Mouse (Mus musculus) adrenal gland, postnatal 14 days (tissue): ENCODE data around the gene Sox8. TPM values are rescaled to one million over a fixed set of nuclear protein-coding genes. Genes with fewer than 3 reads are reported as not detected.

Experiments used
- DNase-seq: peaks from one replicate; pipeline ENCODE4 v3.0.0; 2021; ENCODE audit warnings: mixed read lengths
- total RNA-seq: library from RNA; stranded (reverse); gene quantifications from 2 replicates; pipeline ENCODE4 v1.2.3, GENCODE M21; 2021

Gene Sox8
- total RNA-seq, 1 experiment from 2014 or later = 1.4 TPM

DNA sequence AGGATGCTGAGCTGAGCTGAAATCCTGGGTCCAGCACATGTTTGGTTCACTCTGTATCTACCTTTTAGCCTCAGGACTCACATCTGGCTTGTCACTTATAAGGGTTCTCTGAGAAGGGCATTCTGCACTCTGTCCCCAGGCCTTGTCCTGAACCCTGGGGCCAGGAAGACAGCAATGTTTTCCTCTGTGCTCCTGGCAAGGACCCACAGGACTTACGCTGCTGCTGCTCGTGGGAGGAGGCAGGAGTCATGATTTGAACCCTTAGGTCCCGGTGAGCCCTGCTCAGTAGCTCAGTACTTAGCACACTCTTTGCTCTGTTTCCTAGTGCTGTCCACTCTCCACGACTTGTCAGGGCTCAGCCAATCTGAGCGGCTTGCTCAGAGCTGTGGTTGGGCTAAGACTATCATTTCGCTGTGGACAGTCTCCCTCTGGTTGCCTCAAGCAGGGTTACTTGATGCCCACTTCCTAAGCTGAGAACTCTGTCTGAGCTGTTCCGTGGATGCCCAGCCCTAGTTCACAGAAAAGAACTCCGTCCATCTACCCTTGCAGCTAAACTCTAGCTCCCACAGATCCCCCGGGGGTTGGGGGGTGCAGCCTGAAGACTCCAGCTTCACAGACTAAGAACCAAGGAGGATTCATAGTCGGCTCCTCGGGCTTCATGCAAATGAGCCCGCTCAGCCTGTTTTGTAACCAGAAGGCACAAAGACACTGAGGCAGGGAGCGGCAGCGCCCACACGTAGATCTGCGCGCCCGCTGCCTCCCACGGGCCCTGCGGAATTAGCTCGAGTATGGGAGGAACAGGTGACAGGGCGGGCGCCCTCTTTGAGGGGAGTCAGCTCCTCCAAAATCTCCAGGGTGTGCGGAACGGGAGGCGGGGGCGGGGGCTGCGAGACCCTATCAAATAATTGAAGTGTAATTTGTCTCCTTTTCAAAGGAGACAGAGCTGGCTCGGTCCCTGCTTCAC lies 14.5 kb downstream of the Sox8 start:
- DNase-seq = no peak

DNA sequence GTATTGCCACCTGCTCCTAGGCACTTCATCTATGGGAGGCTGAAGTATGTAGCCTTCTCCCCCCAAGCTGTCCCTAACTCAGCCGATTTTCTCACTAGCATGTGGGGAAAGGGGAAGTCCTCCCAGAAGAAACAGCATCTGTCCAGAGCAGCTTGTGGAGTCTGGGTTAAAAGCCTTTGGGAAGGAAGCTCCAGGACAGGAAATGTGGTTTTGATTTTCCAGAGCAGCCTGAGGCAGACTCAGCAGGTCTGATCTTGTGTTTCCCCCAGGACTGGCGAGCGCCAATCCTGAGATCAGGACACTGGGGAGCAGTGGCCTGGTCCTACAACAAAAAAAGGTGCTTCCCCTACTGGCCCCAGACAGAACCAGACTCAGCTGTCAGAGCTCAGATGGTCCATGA lies 15.3 kb downstream of the Sox8 start:
- no peak for DNase-seq

DNA sequence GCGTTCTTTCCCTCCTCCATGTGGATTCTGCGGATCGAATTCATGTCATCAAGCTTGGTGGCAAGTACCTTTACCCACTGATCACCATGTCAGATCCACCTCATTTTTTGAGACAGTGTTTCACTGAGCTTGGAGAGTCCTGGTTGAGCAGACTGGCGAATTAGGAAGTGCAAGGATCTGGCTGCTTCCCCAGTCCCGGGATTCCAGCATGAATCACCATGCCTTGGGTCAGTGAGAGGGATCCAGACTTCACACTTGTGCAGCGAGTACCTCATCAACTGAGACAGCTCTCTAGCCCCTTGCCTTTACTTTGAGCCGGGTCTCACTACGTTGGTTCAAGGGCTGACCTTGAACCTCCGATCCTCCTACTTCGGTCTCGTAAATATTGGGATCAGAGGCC lies 19.2 kb downstream of the Sox8 start:
- peak; percentile 39 for DNase-seq

DNA sequence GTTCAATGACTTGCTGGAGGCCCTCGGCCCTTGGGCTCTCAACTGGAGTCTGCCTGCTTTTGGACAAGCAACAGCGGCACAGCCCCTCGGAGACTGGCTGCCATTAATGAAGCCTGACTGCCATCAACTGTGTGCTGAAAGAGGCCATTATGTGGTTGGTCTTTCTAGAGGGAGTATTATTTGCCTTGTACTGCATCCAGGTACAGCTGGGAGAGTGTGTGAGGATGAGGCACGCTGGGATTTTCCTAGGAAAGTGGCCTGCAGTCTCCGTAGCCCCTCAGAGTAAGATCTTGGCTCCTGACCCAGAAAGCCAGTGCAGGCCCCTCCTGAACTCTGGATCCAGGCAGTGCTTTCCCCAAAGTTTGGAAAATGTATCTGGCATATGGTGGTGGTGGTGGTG lies 20.5 kb downstream of the Sox8 start:
- no peak for DNase-seq

DNA sequence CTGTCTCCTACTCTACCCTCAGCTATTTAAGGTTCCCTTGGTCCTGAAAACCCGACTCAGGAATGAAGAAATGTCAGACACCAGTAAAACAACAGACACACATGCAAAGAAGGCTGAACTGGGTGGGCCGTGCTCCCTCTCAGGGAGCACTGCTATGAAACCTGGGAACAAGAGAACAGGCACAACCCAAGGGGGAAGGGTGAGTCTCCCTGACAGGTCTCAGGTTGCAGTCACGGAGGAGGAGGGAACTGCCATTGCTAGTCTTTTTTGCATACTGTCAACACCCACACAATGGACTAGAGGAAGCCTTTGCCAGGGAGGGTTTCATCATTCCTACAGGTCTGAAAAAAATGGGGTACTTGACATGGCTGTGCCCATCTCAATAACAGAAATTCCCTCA lies 23.5 kb downstream of the Sox8 start:
- DNase-seq = no peak

DNA sequence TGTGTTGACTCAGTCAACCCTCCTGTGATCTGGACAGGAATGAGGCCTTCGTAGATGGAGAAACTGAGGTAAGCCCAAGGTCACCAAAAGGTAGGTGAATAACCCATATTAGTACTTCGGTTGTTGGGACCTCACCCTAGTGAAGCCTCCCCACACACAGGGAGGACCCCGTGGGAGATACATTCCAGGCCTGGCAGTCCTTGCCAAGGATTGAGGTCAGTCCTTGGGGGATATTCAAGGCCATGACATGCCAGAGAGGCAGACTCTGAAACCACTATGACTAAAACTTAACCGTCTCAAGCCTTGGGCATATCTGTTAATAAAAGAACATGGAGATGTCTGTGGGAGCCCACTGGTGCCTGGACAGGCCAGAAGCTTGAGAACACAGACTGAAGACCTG lies 28.7 kb downstream of the Sox8 start:
- peak; percentile 23 for DNase-seq

DNA sequence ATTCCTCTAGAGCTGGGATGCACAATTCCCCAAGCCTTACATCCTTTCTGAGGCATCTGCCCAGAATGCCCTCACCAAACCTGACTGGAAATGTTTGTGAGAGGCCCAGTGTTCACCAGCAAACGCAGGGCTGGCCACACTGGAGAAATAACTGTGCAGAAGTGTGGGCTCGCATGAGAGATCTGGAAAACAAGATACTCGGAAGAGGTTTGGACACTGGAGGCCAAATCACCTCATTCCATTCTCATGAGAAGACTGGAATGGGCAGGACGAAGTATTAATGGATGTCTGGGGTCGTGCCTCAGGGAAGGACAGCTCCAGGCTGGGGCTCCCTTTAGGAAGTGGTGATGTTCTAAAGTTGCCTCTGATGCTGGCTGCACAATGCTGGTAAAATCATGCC lies 29.8 kb downstream of the Sox8 start:
- DNase-seq = no peak

DNA sequence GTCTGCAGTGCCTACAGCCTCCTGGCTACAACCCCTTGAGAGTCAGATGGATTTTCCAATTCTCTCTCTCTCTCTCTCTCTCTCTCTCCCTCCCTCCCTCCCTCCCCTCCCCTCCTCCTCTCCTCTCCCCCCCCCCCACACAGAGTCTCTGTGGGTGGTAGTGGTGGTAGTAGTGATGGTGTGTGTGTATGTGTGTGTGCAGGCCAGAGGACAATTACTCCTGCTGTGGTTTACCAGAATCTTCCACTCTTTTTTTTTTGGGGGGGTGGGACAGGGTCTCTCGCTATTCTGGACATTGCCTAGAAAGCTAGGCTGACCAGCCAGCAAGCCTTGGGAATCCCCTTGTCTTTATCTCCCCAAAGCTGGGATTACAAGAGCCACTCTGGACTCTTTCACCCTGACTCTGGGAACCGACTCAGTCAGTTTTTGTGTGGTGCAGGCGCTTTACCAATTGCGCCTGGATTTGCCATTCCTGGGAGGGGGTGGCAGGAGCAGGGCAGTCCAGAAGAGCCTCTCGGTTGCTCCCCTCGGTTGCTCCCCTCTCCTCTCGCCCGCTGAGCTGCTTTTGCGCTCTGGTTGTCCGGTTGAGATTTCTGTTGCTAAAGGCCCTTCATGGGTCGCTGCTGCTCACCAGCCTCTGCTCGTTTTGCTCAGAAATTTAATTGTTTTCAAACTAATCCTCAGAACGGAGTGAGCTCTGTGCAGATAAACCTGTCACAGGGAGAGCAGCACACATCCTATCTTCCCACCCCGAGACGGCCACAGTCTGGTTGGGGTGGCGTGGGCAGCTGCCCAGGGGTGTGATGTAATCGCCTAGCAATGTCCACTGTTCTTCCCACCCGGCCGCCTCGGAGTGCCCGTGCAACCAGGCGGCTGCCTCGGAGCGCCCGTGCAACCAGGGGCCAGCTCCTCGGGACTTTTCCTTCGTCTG lies 31.3 kb downstream of the Sox8 start:
- DNase-seq = peak; percentile 68

DNA sequence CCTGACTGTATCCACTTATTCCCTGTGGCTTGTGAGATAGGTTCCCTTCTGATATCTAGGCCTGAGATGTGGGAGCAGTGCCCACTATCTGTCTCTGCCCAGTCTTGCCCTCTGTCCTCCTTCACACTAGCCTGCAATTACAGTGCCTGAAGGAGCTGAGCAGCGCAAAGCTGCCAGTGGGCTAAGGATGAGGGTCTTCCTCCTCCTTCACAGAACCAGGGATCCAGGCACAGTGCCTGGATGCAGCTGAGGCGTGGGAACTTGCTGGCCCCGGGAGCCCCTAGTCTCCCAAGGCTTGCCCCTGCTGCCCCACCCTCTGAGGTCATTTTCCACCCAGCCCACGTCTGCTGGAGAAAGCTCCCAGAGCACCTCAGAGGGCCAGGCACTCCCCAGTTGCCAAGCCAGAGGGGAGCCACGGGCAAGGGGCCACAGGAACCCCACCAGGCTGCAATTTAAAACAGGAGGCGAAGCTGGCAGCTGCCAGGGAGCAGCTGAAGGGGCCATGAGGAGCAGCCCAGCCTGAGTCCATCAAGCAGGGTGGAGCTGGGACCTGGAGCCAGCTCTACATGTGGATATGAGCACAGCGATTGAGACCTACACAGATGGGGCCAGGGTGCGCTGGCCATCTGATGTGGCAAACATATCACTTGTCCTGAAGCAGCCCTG lies 40.0 kb downstream of the Sox8 start:
- no peak for DNase-seq

DNA sequence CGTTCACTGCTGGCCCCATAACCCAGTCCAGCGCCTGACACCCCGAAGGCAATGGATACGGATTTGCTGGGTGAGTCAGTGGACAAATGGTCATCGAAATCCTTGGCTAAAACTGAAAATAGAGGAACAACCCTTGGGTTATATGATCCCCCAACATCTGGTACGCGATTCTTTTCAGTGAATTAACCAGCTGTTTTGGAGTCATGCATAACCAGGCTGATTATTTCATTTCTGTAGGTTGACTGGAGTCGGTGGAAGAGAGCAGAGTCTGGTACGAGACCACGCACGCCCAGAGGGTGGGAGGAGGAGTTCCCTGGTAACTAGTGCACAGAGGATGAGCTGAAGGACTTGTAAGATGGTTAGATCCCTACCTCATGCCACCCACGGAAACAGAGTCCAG lies 48.4 kb downstream of the Sox8 start:
- DNase-seq = no peak

DNA sequence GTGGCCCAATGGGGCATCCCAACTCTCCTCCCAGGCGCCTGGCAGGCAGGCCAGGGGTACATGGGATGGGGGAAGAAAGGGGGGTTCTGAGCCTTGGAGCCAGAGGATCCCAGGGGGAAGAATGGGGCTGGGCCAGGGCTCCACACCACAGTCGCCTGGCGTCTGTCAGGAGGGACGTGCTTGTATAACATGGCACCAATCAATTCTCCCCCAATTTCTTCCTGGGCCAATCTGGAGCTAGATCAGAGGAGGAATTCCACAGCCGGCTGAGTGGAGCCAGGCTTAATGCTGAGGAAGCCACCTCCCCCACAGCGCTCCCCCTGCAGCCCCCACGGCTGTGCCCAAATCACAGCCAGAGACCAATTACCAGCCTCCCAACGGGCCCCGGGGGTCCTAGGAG lies 50.0 kb downstream of the Sox8 start:
- DNase-seq = no peak

DNA sequence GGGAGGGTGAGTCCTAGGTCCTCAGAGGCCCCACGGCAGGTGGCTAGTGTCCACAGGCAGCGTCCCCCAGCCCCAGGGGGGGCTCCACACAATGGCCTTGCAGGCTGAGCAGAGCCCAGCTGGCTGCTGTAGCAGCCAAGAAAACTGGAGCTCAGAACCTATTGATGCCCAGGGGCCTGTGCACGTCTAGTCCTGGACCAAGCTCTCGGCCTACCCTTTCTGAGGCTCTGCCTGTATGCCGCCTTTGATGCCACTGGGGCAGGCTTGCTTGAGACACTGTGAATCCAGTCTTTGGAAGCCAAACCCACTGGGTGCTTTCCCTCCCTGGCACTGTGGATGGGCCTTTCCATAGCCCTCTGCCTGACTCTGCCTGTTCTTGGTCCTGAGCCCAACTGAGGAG lies 51.0 kb downstream of the Sox8 start:
- no peak for DNase-seq

DNA sequence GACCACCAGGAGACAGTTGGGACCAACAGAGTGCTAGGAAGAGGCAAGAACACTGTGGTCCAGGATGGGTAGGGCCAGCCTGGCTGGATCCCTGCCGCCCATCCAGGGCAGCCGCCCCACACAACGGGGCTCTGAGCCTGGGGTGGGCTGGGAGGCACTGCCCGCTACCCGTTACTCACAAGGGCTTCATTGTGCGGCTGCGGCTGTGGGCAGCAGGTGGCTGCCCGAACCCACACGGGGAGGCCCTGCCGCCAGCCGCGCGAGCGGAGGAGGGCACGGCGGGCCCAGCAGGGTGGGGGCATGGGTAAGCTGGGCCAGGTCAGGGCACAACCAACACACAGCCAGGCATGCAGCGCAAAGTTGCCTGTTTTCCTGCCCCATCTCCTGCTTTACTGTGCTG lies 52.3 kb downstream of the Sox8 start:
- DNase-seq = no peak

DNA sequence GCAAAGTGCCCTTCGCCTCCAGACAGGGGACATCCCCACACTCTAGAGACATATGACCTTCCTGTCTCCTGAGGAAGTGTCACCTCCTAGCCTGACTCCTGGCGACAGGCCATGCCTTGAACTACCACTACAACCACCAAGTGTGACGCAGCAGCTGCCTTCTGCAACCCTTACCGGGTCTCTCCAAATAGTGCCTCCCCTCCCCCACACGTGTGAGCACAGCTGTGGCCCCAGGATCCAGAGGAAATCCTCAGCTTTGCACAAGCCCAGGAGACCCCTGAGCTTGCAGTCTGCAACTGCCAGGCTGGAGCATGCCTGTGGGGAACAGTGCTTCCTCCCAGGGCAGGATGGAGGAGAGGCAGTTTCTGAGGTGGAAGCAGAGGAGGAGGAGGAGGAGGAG lies 54.2 kb downstream of the Sox8 start:
- peak; percentile 42 for DNase-seq

Other genes starting within 250 kb of the Sox8 start
- gene Tpsab1, start 225.1 kb downstream of the Sox8 start, total RNA-seq = 2.1 and 2.9 TPM in 2 replicates
- gene Tpsb2, start 204.4 kb downstream of the Sox8 start, total RNA-seq = 5.3 and 6.6 TPM in 2 replicates
- gene Tpsg1, start 201.4 kb downstream of the Sox8 start, total RNA-seq = not detected in 2 replicates
- gene Cacna1h, start 136.9 kb downstream of the Sox8 start, total RNA-seq = 38.4 and 45.4 TPM in 2 replicates
- not detected in 2 replicates for gene Tekt4, start 116.1 kb downstream of the Sox8 start, total RNA-seq
- 0.15 TPM in 1 of 2 replicates, not detected in the other for gene Sstr5, start 73.4 kb downstream of the Sox8 start, total RNA-seq
- 40.2 and 40.6 TPM in 2 replicates for gene Lmf1, start 8.4 kb upstream of the Sox8 start, total RNA-seq
- not detected in 2 replicates for gene Gng13, start 146.5 kb upstream of the Sox8 start, total RNA-seq
- gene Chtf18, start 156.7 kb upstream of the Sox8 start, total RNA-seq = 4.4 and 5.0 TPM in 2 replicates
- 9.9 and 10.7 TPM in 2 replicates for gene Rpusd1, start 157.0 kb upstream of the Sox8 start, total RNA-seq
- gene Mslnl, start 165.4 kb upstream of the Sox8 start, total RNA-seq = not detected in 2 replicates
- 13.0 and 14.3 TPM in 2 replicates for gene Msln, start 183.7 kb upstream of the Sox8 start, total RNA-seq
- gene Narfl, start 203.1 kb upstream of the Sox8 start, total RNA-seq = 30.6 and 35.3 TPM in 2 replicates
- gene Haghl, start 215.0 kb upstream of the Sox8 start, total RNA-seq = 21.8 and 27.2 TPM in 2 replicates
- gene Ccdc78, start 215.9 kb upstream of the Sox8 start, total RNA-seq = not detected in 2 replicates
- 55.4 and 60.2 TPM in 2 replicates for gene Fam173a, start 222.2 kb upstream of the Sox8 start, total RNA-seq
- gene AC134908.4, start 225.0 kb upstream of the Sox8 start, total RNA-seq = not detected in 2 replicates
- 24.7 and 27.3 TPM in 2 replicates for gene Metrn, start 226.4 kb upstream of the Sox8 start, total RNA-seq
- 18.8 and 24.9 TPM in 2 replicates for gene Fbxl16, start 238.4 kb upstream of the Sox8 start, total RNA-seq